Mouse (Mus musculus): Measurements from ENCODE around the gene Iqschfp. TPM values are rescaled to one million over a fixed set of nuclear protein-coding genes. Genes with fewer than 3 reads are reported as not detected.

Iqschfp gene
- polyA plus RNA-seq, 1 experiment = not detected

DNA sequence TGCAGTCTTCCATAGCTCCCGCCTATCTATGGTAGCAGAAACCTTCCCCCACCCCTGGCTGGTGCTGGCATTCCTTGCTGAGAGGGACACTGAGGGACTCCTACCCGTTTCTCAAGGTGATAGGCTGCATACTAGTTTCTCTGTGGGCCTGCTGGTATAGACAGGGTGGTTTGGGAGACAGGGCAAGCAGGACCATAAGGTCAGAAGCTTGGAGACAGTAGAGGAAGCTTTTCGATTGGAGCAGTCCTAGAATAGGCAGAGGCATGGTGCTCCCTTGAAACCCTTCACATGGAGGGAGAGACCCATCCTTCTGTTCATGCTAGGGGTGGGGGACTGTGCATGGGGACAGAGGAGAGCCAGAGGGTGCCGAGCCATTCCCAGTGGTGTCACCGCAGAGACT, 731.0 kb downstream of the Iqschfp start:
- TF ChIP-seq MAX (IDR thresholded peaks at IDR 0.05) (no peak), CEBPB (IDR thresholded peaks at IDR 0.05; ENCODE audit: low read depth) (no peak), CTCF (IDR thresholded peaks at IDR 0.05; ENCODE audit: control insufficient read depth, insufficient read depth, insufficient read length) (no peak), USF1 (IDR thresholded peaks at IDR 0.05; ENCODE audit: low read depth) (no peak), FOSL1 (IDR thresholded peaks at IDR 0.05; ENCODE audit: insufficient read depth, low read length, poor library complexity, severe bottlenecking) (no peak), MYOD1 (IDR thresholded peaks at IDR 0.05; ENCODE audit: control insufficient read depth, insufficient read length, low read depth) (no peak), MYOG (IDR thresholded peaks at IDR 0.05; ENCODE audit: control insufficient read depth, extremely low read depth, insufficient read length) (no peak)
- H3K79me3 ChIP-seq (ENCODE audit: low read depth) = no peaks in the 10 kb centered on the region
- H3K36me3 ChIP-seq (ENCODE audit: control insufficient read depth, insufficient read depth) = peaks cover 44% of the 10 kb centered on the region
- no peak overlapping the region for H3K4me3 ChIP-seq (ENCODE audit: insufficient read depth, poor library complexity, severe bottlenecking)
- no peaks in the 10 kb centered on the region for H3K79me2 ChIP-seq (ENCODE audit: control insufficient read depth, insufficient read depth)
- no peak overlapping the region for H3ac ChIP-seq (ENCODE audit: control insufficient read depth, insufficient read length, low read depth)
- H3K27me3 ChIP-seq (ENCODE audit: control insufficient read depth, insufficient read depth, insufficient read length) = no peaks in the 10 kb centered on the region

GRCm38 (mm10) chr3:68624471-68624870, 732.4 kb downstream of the Iqschfp start:
- no peaks in the 10 kb centered on the region for H3K79me2 ChIP-seq (ENCODE audit: control insufficient read depth, insufficient read depth)
- H3ac ChIP-seq (ENCODE audit: control insufficient read depth, insufficient read length, low read depth) = no peak overlapping the region
- no peaks in the 10 kb centered on the region for H3K27me3 ChIP-seq (ENCODE audit: control insufficient read depth, insufficient read depth, insufficient read length)
- H3K36me3 ChIP-seq (ENCODE audit: control insufficient read depth, insufficient read depth) = peaks cover 39% of the 10 kb centered on the region
- no peaks in the 10 kb centered on the region for H3K79me3 ChIP-seq (ENCODE audit: low read depth)
- H3K4me3 ChIP-seq (ENCODE audit: insufficient read depth, poor library complexity, severe bottlenecking) = no peak overlapping the region
- TF ChIP-seq USF1 (IDR thresholded peaks at IDR 0.05; ENCODE audit: low read depth) (no peak), CEBPB (IDR thresholded peaks at IDR 0.05; ENCODE audit: low read depth) (no peak)

GRCm38 (mm10) chr3:68630261-68630660, 738.2 kb downstream of the Iqschfp start:
- TF ChIP-seq MYOG (IDR thresholded peaks at IDR 0.05; ENCODE audit: control insufficient read depth, extremely low read depth, insufficient read length) = no peak
- TF ChIP-seq MAX (IDR thresholded peaks at IDR 0.05) = no peak
- no peak for TF ChIP-seq CTCF (IDR thresholded peaks at IDR 0.05; ENCODE audit: control insufficient read depth, insufficient read depth, insufficient read length)
- TF ChIP-seq CEBPB (IDR thresholded peaks at IDR 0.05; ENCODE audit: low read depth) = no peak
- no peak for TF ChIP-seq MYOD1 (IDR thresholded peaks at IDR 0.05; ENCODE audit: control insufficient read depth, insufficient read length, low read depth)
- no peak for TF ChIP-seq FOSL1 (IDR thresholded peaks at IDR 0.05; ENCODE audit: insufficient read depth, low read length, poor library complexity, severe bottlenecking)
- TF ChIP-seq USF1 (IDR thresholded peaks at IDR 0.05; ENCODE audit: low read depth) = no peak
- H3K79me2 ChIP-seq (ENCODE audit: control insufficient read depth, insufficient read depth) = no peaks in the 10 kb centered on the region
- no peaks in the 10 kb centered on the region for H3K79me3 ChIP-seq (ENCODE audit: low read depth)

GRCm38 (mm10) chr3:68630821-68631220, 738.8 kb downstream of the Iqschfp start:
- Histone ChIP-seq H3K27me3 (ENCODE audit: control insufficient read depth, insufficient read depth, insufficient read length) (no peaks in the 10 kb centered on the region), H3K4me3 (ENCODE audit: insufficient read depth, poor library complexity, severe bottlenecking) (no peak overlapping the region), H3K79me2 (ENCODE audit: control insufficient read depth, insufficient read depth) (no peaks in the 10 kb centered on the region), H3ac (ENCODE audit: control insufficient read depth, insufficient read length, low read depth) (no peak overlapping the region), H3K79me3 (ENCODE audit: low read depth) (no peaks in the 10 kb centered on the region), H3K36me3 (ENCODE audit: control insufficient read depth, insufficient read depth) (peaks cover 17% of the 10 kb centered on the region)
- TF ChIP-seq FOSL1 (IDR thresholded peaks at IDR 0.05; ENCODE audit: insufficient read depth, low read length, poor library complexity, severe bottlenecking) = no peak
- no peak for TF ChIP-seq MYOG (IDR thresholded peaks at IDR 0.05; ENCODE audit: control insufficient read depth, extremely low read depth, insufficient read length)
- no peak for TF ChIP-seq MYOD1 (IDR thresholded peaks at IDR 0.05; ENCODE audit: control insufficient read depth, insufficient read length, low read depth)
- TF ChIP-seq MAX (IDR thresholded peaks at IDR 0.05) = no peak
- no peak for TF ChIP-seq CTCF (IDR thresholded peaks at IDR 0.05; ENCODE audit: control insufficient read depth, insufficient read depth, insufficient read length)
- TF ChIP-seq CEBPB (IDR thresholded peaks at IDR 0.05; ENCODE audit: low read depth) = no peak
- no peak for TF ChIP-seq USF1 (IDR thresholded peaks at IDR 0.05; ENCODE audit: low read depth)

More at GRCm38 (mm10) chr3:68630261-68630660, 738.2 kb downstream of the Iqschfp start:
- Histone ChIP-seq H3K4me3 (ENCODE audit: insufficient read depth, poor library complexity, severe bottlenecking) (no peak overlapping the region), H3K27me3 (ENCODE audit: control insufficient read depth, insufficient read depth, insufficient read length) (no peaks in the 10 kb centered on the region), H3K36me3 (ENCODE audit: control insufficient read depth, insufficient read depth) (peaks cover 17% of the 10 kb centered on the region), H3ac (ENCODE audit: control insufficient read depth, insufficient read length, low read depth) (no peak overlapping the region)

- Histone ChIP-seq H3K79me3 (ENCODE audit: low read depth) (no peaks in the 10 kb centered on the region), H3K4me3 (ENCODE audit: insufficient read depth, poor library complexity, severe bottlenecking) (no peak overlapping the region), H3K79me2 (ENCODE audit: control insufficient read depth, insufficient read depth) (no peaks in the 10 kb centered on the region), H3K27me3 (ENCODE audit: control insufficient read depth, insufficient read depth, insufficient read length) (no peaks in the 10 kb centered on the region), H3ac (ENCODE audit: control insufficient read depth, insufficient read length, low read depth) (no peak overlapping the region), H3K36me3 (ENCODE audit: control insufficient read depth, insufficient read depth) (peaks cover 6% of the 10 kb centered on the region)
- TF ChIP-seq FOSL1 (IDR thresholded peaks at IDR 0.05; ENCODE audit: insufficient read depth, low read length, poor library complexity, severe bottlenecking) (no peak), MYOG (IDR thresholded peaks at IDR 0.05; ENCODE audit: control insufficient read depth, extremely low read depth, insufficient read length) (no peak), USF1 (IDR thresholded peaks at IDR 0.05; ENCODE audit: low read depth) (no peak), CTCF (IDR thresholded peaks at IDR 0.05; ENCODE audit: control insufficient read depth, insufficient read depth, insufficient read length) (no peak), CEBPB (IDR thresholded peaks at IDR 0.05; ENCODE audit: low read depth) (no peak), MYOD1 (IDR thresholded peaks at IDR 0.05; ENCODE audit: control insufficient read depth, insufficient read length, low read depth) (no peak), MAX (IDR thresholded peaks at IDR 0.05) (no peak)
Observed at GRCm38 (mm10) chr3:68632714-68633113, 740.7 kb downstream of the Iqschfp start.

DNA sequence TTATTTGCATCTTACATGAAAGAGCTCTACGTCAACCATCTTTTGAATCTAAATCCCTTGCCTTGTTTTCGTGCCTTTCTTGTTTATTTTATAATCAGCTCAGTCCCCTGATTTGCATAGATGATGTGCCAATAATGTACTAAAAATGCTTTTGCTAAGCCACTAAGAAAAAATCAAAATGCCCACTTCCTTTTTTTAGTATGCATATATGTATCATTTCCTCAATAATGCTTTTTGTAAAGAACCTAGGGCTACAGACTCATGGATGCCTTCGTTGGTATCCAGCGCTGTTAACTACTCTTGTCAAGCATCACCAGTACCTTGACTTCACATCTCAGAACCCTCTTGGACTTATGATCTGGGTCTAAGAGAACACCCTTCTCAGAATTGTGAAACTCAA, 741.5 kb downstream of the Iqschfp start:
- TF ChIP-seq MAX (IDR thresholded peaks at IDR 0.05) (no peak), MYOD1 (IDR thresholded peaks at IDR 0.05; ENCODE audit: control insufficient read depth, insufficient read length, low read depth) (no peak), MYOG (IDR thresholded peaks at IDR 0.05; ENCODE audit: control insufficient read depth, extremely low read depth, insufficient read length) (no peak), CEBPB (IDR thresholded peaks at IDR 0.05; ENCODE audit: low read depth) (no peak), FOSL1 (IDR thresholded peaks at IDR 0.05; ENCODE audit: insufficient read depth, low read length, poor library complexity, severe bottlenecking) (no peak), CTCF (IDR thresholded peaks at IDR 0.05; ENCODE audit: control insufficient read depth, insufficient read depth, insufficient read length) (no peak), USF1 (IDR thresholded peaks at IDR 0.05; ENCODE audit: low read depth) (no peak)

More for the DNA sequence above, 741.5 kb downstream of the Iqschfp start:
- Histone ChIP-seq H3K27me3 (ENCODE audit: control insufficient read depth, insufficient read depth, insufficient read length) (no peaks in the 10 kb centered on the region), H3K79me3 (ENCODE audit: low read depth) (no peaks in the 10 kb centered on the region), H3K4me3 (ENCODE audit: insufficient read depth, poor library complexity, severe bottlenecking) (no peak overlapping the region), H3K79me2 (ENCODE audit: control insufficient read depth, insufficient read depth) (no peaks in the 10 kb centered on the region), H3K36me3 (ENCODE audit: control insufficient read depth, insufficient read depth) (peaks cover under 1% of the 10 kb centered on the region), H3ac (ENCODE audit: control insufficient read depth, insufficient read length, low read depth) (no peak overlapping the region)

Data from C2C12 (cell line).